Mouse (Mus musculus): Measurements from ENCODE around the gene Zbtb17.

DNA sequence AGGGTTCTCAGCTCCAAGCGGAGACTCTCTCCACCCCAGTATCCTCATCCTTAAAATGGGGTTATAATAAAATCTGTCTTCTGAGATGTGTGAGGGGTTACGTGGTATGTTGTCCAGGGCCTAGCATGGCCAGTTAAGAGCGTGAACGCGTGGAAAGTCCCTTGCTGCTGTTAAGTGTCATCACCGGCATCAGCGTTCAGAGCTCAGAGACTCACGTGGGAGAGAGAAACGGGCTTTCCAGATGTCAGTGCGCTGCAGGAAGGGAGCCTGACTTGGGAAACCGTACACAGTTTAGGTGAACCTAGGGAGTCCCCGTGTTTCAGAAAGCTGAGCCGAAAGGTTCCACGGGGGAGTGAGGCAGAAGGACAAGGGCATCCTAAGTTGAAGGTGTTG, 870 bp downstream of the Zbtb17 start:
- no peak for TF ChIP-seq CTCF (IDR thresholded peaks at IDR 0.05 in 2 of 3, conservative IDR thresholded peaks at IDR 0.05 in 1 of 3; ENCODE audit: control insufficient read depth in 1 of 3, insufficient read depth in 1 of 3, low read depth in 2 of 3, low read length in 3 of 3, poor library complexity in 1 of 3, severe bottlenecking in 1 of 3)
- no peak for TF ChIP-seq RCOR1 (IDR thresholded peaks at IDR 0.05; ENCODE audit: low read depth, low read length)
- TF ChIP-seq ZC3H11A (IDR thresholded peaks at IDR 0.05; ENCODE audit: low read depth, low read length): no peak
- TF ChIP-seq ETS1 (IDR thresholded peaks at IDR 0.05; ENCODE audit: low read depth, low read length): no peak
- no peak for TF ChIP-seq GATA1 (IDR thresholded peaks at IDR 0.05; ENCODE audit: low read depth, low read length)
- no peak for TF ChIP-seq POLR2A (IDR thresholded peaks at IDR 0.05; ENCODE audit: control insufficient read depth in 1 of 2, insufficient read depth in 1 of 2, low read depth in 1 of 2, low read length in 2 of 2, poor library complexity in 1 of 2)
- no peak for TF ChIP-seq USF2 (IDR thresholded peaks at IDR 0.05; ENCODE audit: borderline replicate concordance in 1 of 2, insufficient read depth in 1 of 2, low read depth in 1 of 2, low read length in 2 of 2)
- no peak for TF ChIP-seq JUND (IDR thresholded peaks at IDR 0.05; ENCODE audit: low read depth, low read length)
- TF ChIP-seq USF1 (IDR thresholded peaks at IDR 0.05; ENCODE audit: low read depth, low read length): no peak
- no peak for TF ChIP-seq MAX (IDR thresholded peaks at IDR 0.05; ENCODE audit: low read length)
- TF ChIP-seq POLR2AphosphoS2 (IDR thresholded peaks at IDR 0.05; ENCODE audit: low read length): no peak
- TF ChIP-seq ELF1 (IDR thresholded peaks at IDR 0.05; ENCODE audit: low read depth, low read length): no peak

All from MEL (cell line).